ENCODE assay signal across 7 mouse cellular contexts in genomic region chr2:168268033-168268432, GRCm38 (mm10). TPM values are rescaled to one million over a fixed set of nuclear protein-coding genes. Genes with fewer than 3 reads are reported as not detected.
DNase-seq lines count a peak whose midpoint lies in the region; ATAC-seq and TF ChIP-seq lines count a peak whose summit lies in the region.

No protein-coding gene starts in this region.

- no peak for TF ChIP-seq POLR2A in lung, adult 2 months (IDR thresholded peaks at IDR 0.05; ENCODE audit: borderline replicate concordance, extremely low read depth, low read depth, low read length)

- no peaks in the 10 kb centered on the region for H3K36me3 ChIP-seq in embryonic facial prominence, embryonic 10.5 days (replicated peaks)
- no peaks in the 10 kb centered on the region for H3K36me3 ChIP-seq in kidney, postnatal 0 days (ENCODE audit: insufficient read depth, low read length)
- no peaks in the 10 kb centered on the region for H3K36me3 ChIP-seq in midbrain, embryonic 14.5 days (ENCODE audit: control insufficient read depth, insufficient read depth, low read length)

- no peak overlapping the region for H3K4me2 ChIP-seq in kidney, postnatal 0 days (ENCODE audit: low read length)
- H3K4me2 ChIP-seq in midbrain, embryonic 14.5 days (ENCODE audit: low read length): no peak overlapping the region

- H3K27ac ChIP-seq in embryonic facial prominence, embryonic 10.5 days (replicated peaks): no peak overlapping the region
- no peak overlapping the region for H3K27ac ChIP-seq in kidney, postnatal 0 days
- no peak overlapping the region for H3K27ac ChIP-seq in midbrain, embryonic 14.5 days (replicated peaks; ENCODE audit: low read depth, low read length)

- no peaks in the 10 kb centered on the region for H3K9me3 ChIP-seq in embryonic facial prominence, embryonic 10.5 days
- no peaks in the 10 kb centered on the region for H3K9me3 ChIP-seq in kidney, postnatal 0 days (replicated peaks; ENCODE audit: low read length)
- H3K9me3 ChIP-seq in midbrain, embryonic 14.5 days (ENCODE audit: control insufficient read depth, low read length): no peaks in the 10 kb centered on the region

- ATAC-seq in kidney, postnatal 0 days (replicated peaks; ENCODE audit: low FRiP score, low read depth): no peak
- no peak for ATAC-seq in midbrain, embryonic 14.5 days (ENCODE audit: low FRiP score, low TSS enrichment)
- no peak for ATAC-seq in granulocyte monocyte progenitor cell, adult 5-6 weeks (replicated peaks; ENCODE audit: poor library complexity, severe bottlenecking)

- WGBS in lung, adult 2 months: 40% methylated on average over 7 of the region's 7 CpGs
- 38% methylated on average over 7 of the region's 7 CpGs for WGBS in embryonic facial prominence, embryonic 10.5 days
- WGBS in kidney, postnatal 0 days: 42% methylated on average over 7 of the region's 7 CpGs
- 42% methylated on average over 7 of the region's 7 CpGs for WGBS in midbrain, embryonic 14.5 days

- no peak overlapping the region for H3K4me3 ChIP-seq in lung, adult 2 months (replicated peaks; ENCODE audit: extremely low read depth, low read depth, low read length)
- peak overlapping the region; percentile 33 for H3K4me3 ChIP-seq in embryonic facial prominence, embryonic 10.5 days
- no peak overlapping the region for H3K4me3 ChIP-seq in kidney, postnatal 0 days (replicated peaks; ENCODE audit: low read depth, low read length)
- H3K4me3 ChIP-seq in midbrain, embryonic 14.5 days (replicated peaks; ENCODE audit: low read depth, low read length): no peak overlapping the region

- peak; percentile 43; the same call in 1 of the 2 replicates for TF ChIP-seq CTCF in lung, adult 2 months (IDR thresholded peaks at IDR 0.05; ENCODE audit: insufficient read depth, low read length)
- peak; percentile 62 for TF ChIP-seq CTCF in kidney, postnatal 0 days (IDR thresholded peaks at IDR 0.05; ENCODE audit: low read depth)

- peak; percentile 24 for DNase-seq in lung, adult 2 months
- no peak for DNase-seq in lung, adult 18-20 months
- peak; percentile 70 for DNase-seq in embryonic facial prominence, embryonic 10.5 days (ENCODE audit: low spot score)
- peak; percentile 39 for DNase-seq in kidney, postnatal 0 days (ENCODE audit: low spot score)
- peak; percentile 54 for DNase-seq in midbrain, embryonic 14.5 days
- DNase-seq in cerebellum, adult 11 months: no peak

- H3K9ac ChIP-seq in kidney, postnatal 0 days (ENCODE audit: low read depth, low read length): no peak overlapping the region
- no peak overlapping the region for H3K9ac ChIP-seq in midbrain, embryonic 14.5 days (replicated peaks; ENCODE audit: low read length)

- H3K4me1 ChIP-seq in lung, adult 2 months (ENCODE audit: control insufficient read depth, insufficient read depth, low read length): no peaks in the 10 kb centered on the region
- H3K4me1 ChIP-seq in embryonic facial prominence, embryonic 10.5 days: 0 out of 2 replicates have a peak, but pooled peaks cover 5% of the 10 kb centered on the region
- no peaks in the 10 kb centered on the region for H3K4me1 ChIP-seq in kidney, postnatal 0 days (replicated peaks; ENCODE audit: insufficient read depth, low read length)
- no peaks in the 10 kb centered on the region for H3K4me1 ChIP-seq in midbrain, embryonic 14.5 days (ENCODE audit: control insufficient read depth, insufficient read depth, low read length)

- peaks cover 35% of the 10 kb centered on the region for H3K27me3 ChIP-seq in embryonic facial prominence, embryonic 10.5 days (replicated peaks; ENCODE audit: low read depth, poor library complexity, severe bottlenecking)
- no peaks in the 10 kb centered on the region for H3K27me3 ChIP-seq in kidney, postnatal 0 days (ENCODE audit: insufficient read depth, low read length)
- no peaks in the 10 kb centered on the region for H3K27me3 ChIP-seq in midbrain, embryonic 14.5 days (ENCODE audit: control insufficient read depth, insufficient read depth, low read length)

RNA-seq across cellular contexts. Expression of gene Kcng1, which starts 13.5 kb away (rescaled TPM):
- 0.62 and 0.71 TPM in 2 replicates for polyA plus RNA-seq in lung, adult 2 months (2012; rRNA removed)
- polyA plus RNA-seq in embryonic facial prominence, embryonic 10.5 days (2016; fragmentation: Nextera tagmentation; extraction: Ambion mirVana): 1.2 and 1.4 TPM in 2 replicates
- polyA plus RNA-seq in kidney, postnatal 0 days (2015; fragmentation: Nextera tagmentation; extraction: Ambion mirVana): 0.76 and 0.83 TPM in 2 replicates
- 2.0 and 3.0 TPM in 2 replicates for polyA plus RNA-seq in midbrain, embryonic 14.5 days (2014; fragmentation: Nextera tagmentation; extraction: Ambion mirVana)
- total RNA-seq in granulocyte monocyte progenitor cell, adult 5-6 weeks (2014; fragmentation: Nextera tagmentation): 3.4 and 4.9 TPM in 2 replicates
- total RNA-seq in granulocyte monocyte progenitor cell, adult 5-6 weeks (2017): 0.04 and 0.57 TPM in 2 replicates

RNA-seq across cellular contexts. Expression of gene Mocs3, which starts 37.6 kb away (rescaled TPM):
- 14.4 and 25.9 TPM in 2 replicates for polyA plus RNA-seq in lung, adult 2 months (2012; rRNA removed)
- polyA plus RNA-seq in embryonic facial prominence, embryonic 10.5 days (2016; fragmentation: Nextera tagmentation; extraction: Ambion mirVana): 6.4 and 6.6 TPM in 2 replicates
- polyA plus RNA-seq in kidney, postnatal 0 days (2015; fragmentation: Nextera tagmentation; extraction: Ambion mirVana): 7.7 and 9.3 TPM in 2 replicates
- polyA plus RNA-seq in midbrain, embryonic 14.5 days (2014; fragmentation: Nextera tagmentation; extraction: Ambion mirVana): 10.3 and 10.8 TPM in 2 replicates
- 4.1 and 6.0 TPM in 2 replicates for total RNA-seq in granulocyte monocyte progenitor cell, adult 5-6 weeks (2014; fragmentation: Nextera tagmentation)
- total RNA-seq in granulocyte monocyte progenitor cell, adult 5-6 weeks (2017): 3.2 and 3.7 TPM in 2 replicates

RNA-seq across cellular contexts. Expression of gene Dpm1, which starts 37.6 kb away (rescaled TPM):
- 21.4 and 25.5 TPM in 2 replicates for polyA plus RNA-seq in lung, adult 2 months (2012; rRNA removed)
- 71.5 and 72.5 TPM in 2 replicates for polyA plus RNA-seq in embryonic facial prominence, embryonic 10.5 days (2016; fragmentation: Nextera tagmentation; extraction: Ambion mirVana)
- 154 and 169 TPM in 2 replicates for polyA plus RNA-seq in kidney, postnatal 0 days (2015; fragmentation: Nextera tagmentation; extraction: Ambion mirVana)
- polyA plus RNA-seq in midbrain, embryonic 14.5 days (2014; fragmentation: Nextera tagmentation; extraction: Ambion mirVana): 61.1 and 75.4 TPM in 2 replicates
- 54.1 and 58.0 TPM in 2 replicates for total RNA-seq in granulocyte monocyte progenitor cell, adult 5-6 weeks (2014; fragmentation: Nextera tagmentation)
- total RNA-seq in granulocyte monocyte progenitor cell, adult 5-6 weeks (2017): 46.7 and 54.9 TPM in 2 replicates

RNA-seq across cellular contexts. Expression of gene Gm20716, which starts 37.9 kb away (rescaled TPM):
- polyA plus RNA-seq in lung, adult 2 months (2012; rRNA removed): 0.48 and 5.4 TPM in 2 replicates
- polyA plus RNA-seq in embryonic facial prominence, embryonic 10.5 days (2016; fragmentation: Nextera tagmentation; extraction: Ambion mirVana): 17.9 and 20.7 TPM in 2 replicates
- polyA plus RNA-seq in kidney, postnatal 0 days (2015; fragmentation: Nextera tagmentation; extraction: Ambion mirVana): 8.3 and 11.1 TPM in 2 replicates
- 35.8 and 35.9 TPM in 2 replicates for polyA plus RNA-seq in midbrain, embryonic 14.5 days (2014; fragmentation: Nextera tagmentation; extraction: Ambion mirVana)
- total RNA-seq in granulocyte monocyte progenitor cell, adult 5-6 weeks (2014; fragmentation: Nextera tagmentation): 36.9 and 50.4 TPM in 2 replicates
- 38.6 and 39.8 TPM in 2 replicates for total RNA-seq in granulocyte monocyte progenitor cell, adult 5-6 weeks (2017)

Comparison
In these comparisons a context has a peak if more than half of its experiments do, and no peak if none do; other contexts are left out.
1. DNase-seq: peak in lung, adult 2 months (single experiment), embryonic facial prominence, embryonic 10.5 days (single experiment), kidney, postnatal 0 days (single experiment) and midbrain, embryonic 14.5 days (single experiment); none in lung, adult 18-20 months (0 of 2) and cerebellum, adult 11 months (single experiment).